Mouse (Mus musculus): ENCODE measurements at regions not wholly inside any gene's neighbourhood (a gene's known extent, or its start where the extent isn't known, plus 50 kb on each side); places are given as distances from the start of the nearest gene placed in this dataset.

- TF ChIP-seq MYOD1 (IDR thresholded peaks at IDR 0.05; ENCODE audit: control insufficient read depth, insufficient read length, low read depth) (no peak), FOSL1 (IDR thresholded peaks at IDR 0.05; ENCODE audit: insufficient read depth, low read length, poor library complexity, severe bottlenecking) (no peak), CTCF (IDR thresholded peaks at IDR 0.05; ENCODE audit: control insufficient read depth, insufficient read depth, insufficient read length) (no peak), USF1 (IDR thresholded peaks at IDR 0.05; ENCODE audit: low read depth) (no peak), MYOG (IDR thresholded peaks at IDR 0.05; ENCODE audit: control insufficient read depth, extremely low read depth, insufficient read length) (no peak)
Observed at GRCm38 (mm10) chr1:77592248-77592647, 77.4 kb upstream of the Epha4 start.

All from C2C12 (cell line).